Mouse (Mus musculus): ENCODE results near the gene Ipp. TPM values are rescaled to one million over a fixed set of nuclear protein-coding genes. Genes with fewer than 3 reads are reported as not detected.

The Ipp gene
- 10 to 100 TPM; 18.5 to 19.9 TPM for total RNA-seq (2021)
- long read RNA-seq, experiment 1, partial matches to known transcripts, result 2 of 6 reads
- long read RNA-seq, experiment 1, other reads (novel, unspliced or antisense), result 2 of 6 reads
- long read RNA-seq, experiment 2, partial matches to known transcripts, result 1 of 3 reads
- long read RNA-seq, experiment 2, other reads (novel, unspliced or antisense), result 0 of 3 reads

DNA sequence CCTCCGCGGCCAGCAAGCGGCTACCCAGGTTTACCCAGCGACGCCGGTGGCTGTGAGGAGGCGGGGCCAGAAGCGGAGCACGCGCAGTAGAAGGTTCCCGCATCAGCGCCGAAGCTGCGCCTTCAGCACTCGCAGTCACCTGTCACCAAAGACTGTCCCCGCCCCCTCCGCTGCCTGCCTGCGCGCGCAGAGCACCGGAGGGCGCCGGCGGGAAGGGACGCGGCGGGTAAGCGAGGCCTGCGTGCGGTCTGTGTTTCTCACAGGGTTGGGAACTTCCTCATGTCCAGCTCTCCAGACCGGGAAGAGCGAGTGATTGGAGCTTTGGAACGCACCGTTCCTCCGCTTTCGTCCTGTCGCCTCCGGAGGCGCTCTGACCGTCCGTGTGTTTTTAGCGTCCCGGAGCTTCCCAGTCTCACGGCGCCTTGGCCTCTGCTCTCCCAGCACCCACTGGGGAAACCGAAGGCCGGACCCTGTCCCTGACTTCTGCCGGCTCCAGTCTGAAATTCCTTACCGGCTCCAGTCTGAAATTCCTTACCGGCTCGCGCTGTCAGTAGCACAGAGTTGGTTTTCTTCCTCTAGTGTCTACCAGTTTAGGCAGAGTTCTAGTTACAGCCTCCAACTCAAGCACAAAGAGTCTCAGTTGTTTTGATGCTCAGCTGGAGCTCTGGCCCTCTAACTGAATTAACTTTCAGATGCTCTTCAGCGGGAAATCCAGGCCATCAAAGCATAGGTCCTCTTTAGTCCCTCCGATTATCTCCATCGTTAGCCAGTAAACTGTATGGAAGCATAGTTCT is at the start of gene Ipp:
Ipp (plus strand) TSS at position 125 of the 794 bp plus-strand sequence.
- peak; percentile 96 to 97 for DNase-seq (ENCODE audit: low spot score in 2 of 2)
- intact Hi-C loops (cut with DNase I), result loop anchor here (5.0 kb wide), 1 partner anchor 45 kb away; the partner anchor contains the start of gene Mast2

- no peak for DNase-seq (ENCODE audit: low spot score in 2 of 2)
- intact Hi-C loops (cut with DNase I), result loop anchor here (5.0 kb wide), 1 partner anchor 45 kb away; the partner anchor contains the start of gene Ipp
Measured at GRCm38 (mm10) chr4:116461943-116462342, 45.4 kb upstream of the Ipp start.

GRCm38 (mm10) chr4:116463231-116464125 is 43.9 kb upstream of the Ipp start:
- intact Hi-C loops (cut with DNase I), result loop anchor here (5.0 kb wide), 1 partner anchor 44 kb away; the partner anchor contains the start of gene Ipp
- DNase-seq (ENCODE audit: low spot score in 2 of 2), result peak; percentile 6 to 26

GRCm38 (mm10) chr4:116464126-116464981 is 43.0 kb upstream of the Ipp start, which contains the start of gene Mast2:
TSS of gene Mast2 (minus strand) at chr4:116464183.
- intact Hi-C loops (cut with DNase I), result loop anchor here (5.0 kb wide), 1 partner anchor 43 kb away; the partner anchor contains the start of gene Ipp
- DNase-seq (ENCODE audit: low spot score in 2 of 2), result peak; percentile 73 to 80

- intact Hi-C loops (cut with DNase I), result no loop called here
Measured at GRCm38 (mm10) chr4:116481322-116481721, 26.0 kb upstream of the Ipp start.

DNA sequence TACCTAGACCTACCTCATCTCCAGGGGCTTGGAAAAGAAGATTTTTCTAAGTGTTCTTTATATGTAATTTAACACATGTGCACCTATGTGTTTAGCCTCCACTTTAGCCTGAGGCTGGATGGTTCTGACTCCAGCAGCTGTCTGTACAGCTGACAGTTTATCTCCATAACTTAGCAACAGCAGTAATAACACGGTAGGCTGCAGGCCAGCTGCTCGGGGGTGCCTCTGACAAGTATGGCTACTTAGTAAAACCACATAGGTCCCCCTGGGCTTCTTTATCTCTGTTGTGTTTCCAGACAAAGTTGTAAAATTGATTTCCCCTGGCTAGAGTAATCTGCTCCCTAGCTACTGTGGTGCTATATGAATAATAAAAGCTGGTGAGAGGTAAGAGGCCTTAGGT is 23.9 kb upstream of the Ipp start:
- no peak for DNase-seq (ENCODE audit: low spot score in 2 of 2)
- intact Hi-C loops (cut with DNase I), result no loop called here

More at GRCm38 (mm10) chr4:116481322-116481721, 26.0 kb upstream of the Ipp start:
- no peak for DNase-seq (ENCODE audit: low spot score in 2 of 2)

- intact Hi-C loops (cut with DNase I), result no loop called here
- DNase-seq (ENCODE audit: low spot score in 2 of 2), result peak; percentile 3 to 13
Measured at GRCm38 (mm10) chr4:116491119-116491536, 16.2 kb upstream of the Ipp start.

DNA sequence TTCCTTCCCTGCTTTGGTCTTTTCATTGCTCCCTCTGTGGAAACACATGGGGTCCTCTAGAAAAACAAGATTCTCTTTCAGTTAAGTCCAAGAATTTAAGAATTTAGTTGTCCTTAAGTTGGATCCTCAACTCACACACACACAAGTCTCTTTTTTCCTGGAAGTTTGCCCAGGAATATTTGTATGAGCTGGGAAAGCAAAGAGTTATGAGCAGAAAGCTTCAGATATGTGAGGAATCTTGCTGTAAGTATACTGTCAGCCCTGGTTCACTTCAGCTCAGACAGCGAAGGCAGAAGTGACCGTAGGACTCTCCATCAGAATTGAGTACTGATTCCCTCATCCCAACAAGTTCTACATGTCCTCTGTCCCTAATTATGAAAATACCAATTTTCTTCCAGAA is 15.5 kb upstream of the Ipp start:
- intact Hi-C loops (cut with DNase I), result no loop called here
- no peak for DNase-seq (ENCODE audit: low spot score in 2 of 2)

DNA sequence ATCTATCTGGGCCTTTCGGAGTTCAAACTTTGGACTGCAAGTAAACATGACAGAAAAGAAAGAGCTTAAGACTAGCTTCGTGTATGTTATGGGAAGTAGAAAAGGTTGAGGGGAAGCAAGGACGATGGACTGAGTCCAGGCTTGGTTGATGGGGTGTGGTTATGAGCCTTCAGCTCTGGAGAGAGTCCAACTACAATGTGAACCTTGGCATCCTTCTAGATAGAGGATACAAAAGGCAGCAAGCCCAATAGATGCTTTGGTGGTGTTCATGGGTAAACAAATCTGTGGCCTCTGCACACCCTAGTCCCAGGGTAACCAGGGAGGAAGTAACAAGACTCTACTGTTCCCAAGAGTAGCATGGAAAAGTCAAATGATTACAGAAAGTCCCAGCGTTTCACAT is 14.9 kb upstream of the Ipp start:
- DNase-seq (ENCODE audit: low spot score in 2 of 2), result no peak
- intact Hi-C loops (cut with DNase I), result no loop called here

DNA sequence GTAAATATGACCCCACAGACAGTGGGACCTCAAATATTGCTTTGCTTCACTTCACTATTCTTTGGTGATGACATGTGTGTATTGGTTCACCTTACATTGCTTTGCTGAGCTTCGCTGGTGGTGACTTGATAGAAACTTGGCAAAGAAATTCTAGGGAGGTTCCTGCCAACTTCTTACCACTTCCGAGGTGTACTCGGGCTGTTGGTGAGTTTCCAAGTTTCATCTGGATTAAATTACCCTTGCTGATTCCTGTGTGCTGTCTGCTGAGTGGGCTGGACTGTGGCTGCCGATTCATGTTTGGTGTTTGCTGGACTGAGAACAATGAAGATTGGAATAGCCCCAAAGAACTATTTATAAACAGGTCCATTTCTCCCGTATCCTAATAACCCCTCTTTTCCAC is 13.7 kb upstream of the Ipp start:
- intact Hi-C loops (cut with DNase I), result no loop called here
- DNase-seq (ENCODE audit: low spot score in 2 of 2), result no peak

GRCm38 (mm10) chr4:116499978-116500377 is 7.4 kb upstream of the Ipp start:
- no peak for DNase-seq (ENCODE audit: low spot score in 2 of 2)
- intact Hi-C loops (cut with DNase I), result no loop called here

DNA sequence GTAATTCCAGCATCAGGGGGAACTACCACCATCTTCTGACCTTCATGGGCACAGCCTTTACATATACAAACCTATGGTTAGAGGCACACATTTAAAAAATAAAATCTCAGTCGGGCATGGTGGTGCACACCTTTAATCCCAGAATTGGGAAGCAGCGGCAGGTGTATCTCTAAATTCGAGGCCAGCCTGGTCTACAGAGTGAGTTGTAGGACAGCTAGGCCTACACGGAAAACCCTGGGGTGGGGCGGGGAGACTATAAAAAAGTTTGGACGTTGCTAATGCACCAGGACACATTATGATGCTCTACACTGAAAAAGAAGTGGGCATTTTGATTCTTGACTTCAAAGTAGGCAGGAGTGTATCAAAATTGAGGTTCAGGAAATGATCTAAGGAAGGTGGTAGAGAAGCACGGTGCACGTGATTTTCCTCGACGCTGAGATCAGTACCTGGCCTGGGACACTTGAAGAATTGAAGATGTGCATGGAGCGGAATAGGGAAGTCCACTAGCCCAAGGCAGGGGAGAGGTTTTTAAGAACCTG is 394 bp upstream of the Ipp start:
- intact Hi-C loops (cut with DNase I), result loop anchor here (5.0 kb wide), 1 partner anchor 45 kb away; the partner anchor contains the start of gene Mast2
- DNase-seq (ENCODE audit: low spot score in 2 of 2), result no peak

GRCm38 (mm10) chr4:116531109-116531508 is 23.8 kb downstream of the Ipp start:
- intact Hi-C loops (cut with DNase I), result no loop called here
- DNase-seq (ENCODE audit: low spot score in 2 of 2), result no peak

GRCm38 (mm10) chr4:116536351-116536750 is 29.0 kb downstream of the Ipp start:
- no peak for DNase-seq (ENCODE audit: low spot score in 2 of 2)
- intact Hi-C loops (cut with DNase I), result no loop called here

GRCm38 (mm10) chr4:116537737-116538136 is 30.4 kb downstream of the Ipp start:
- DNase-seq (ENCODE audit: low spot score in 2 of 2), result no peak
- intact Hi-C loops (cut with DNase I), result no loop called here

GRCm38 (mm10) chr4:116550432-116550831 is 43.1 kb downstream of the Ipp start:
- intact Hi-C loops (cut with DNase I), result loop anchor here (10.0 kb wide), 1 partner anchor 386 kb away; the partner anchor contains the start of gene Tspan1
- DNase-seq (ENCODE audit: low spot score in 2 of 2), result no peak

DNA sequence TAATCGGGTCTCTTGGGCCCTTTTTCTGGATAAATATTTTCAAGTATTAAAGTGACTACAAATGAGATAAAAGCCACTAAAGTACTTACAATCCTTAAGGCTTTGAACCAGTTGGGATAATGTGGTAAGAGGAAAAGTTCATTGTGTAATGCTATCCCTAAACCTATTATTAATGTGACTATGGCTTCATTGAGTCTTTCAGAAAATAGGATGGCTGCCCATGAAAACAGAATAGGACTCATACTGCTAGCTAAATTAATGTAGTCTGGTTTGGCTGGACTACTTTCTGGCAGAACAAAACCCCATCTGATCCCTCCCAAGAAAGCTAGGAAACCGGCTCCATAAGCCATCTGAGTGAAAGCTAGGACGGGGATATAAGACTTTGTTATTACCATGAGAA is 45.7 kb downstream of the Ipp start:
- no peak for DNase-seq (ENCODE audit: low spot score in 2 of 2)
- intact Hi-C loops (cut with DNase I), result loop anchor here (10.0 kb wide), 1 partner anchor 388 kb away; the partner anchor contains the start of gene Tspan1
